Comparison of ENCODE assay signal across 24 mouse cellular contexts in the genomic region with DNA sequence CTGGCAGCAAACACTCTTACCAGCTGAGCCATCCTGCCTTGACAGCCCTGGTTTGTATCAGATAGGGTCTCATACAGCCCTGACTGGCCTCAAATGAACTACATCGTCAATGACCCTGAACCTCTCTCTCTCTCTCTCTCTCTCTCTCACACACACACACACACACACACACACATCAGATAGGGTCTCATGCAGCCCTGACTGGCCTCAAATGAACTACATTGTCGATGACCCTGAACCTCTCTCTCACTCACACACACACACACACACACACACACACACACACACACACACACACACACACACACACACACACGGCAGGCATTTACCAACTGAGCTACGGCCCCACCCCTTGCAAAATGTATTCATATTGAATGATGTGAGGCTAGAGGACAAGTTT. TPM values are rescaled to one million over a fixed set of nuclear protein-coding genes. Genes with fewer than 3 reads are reported as not detected.
DNase-seq lines count a peak whose midpoint lies in the region; ATAC-seq and TF ChIP-seq lines count a peak whose summit lies in the region.
"Had no signal": no experiment of that assay in that cellular context is flagged by ENCODE, and none has a peak within 500 bp of the region (broad histone marks: within the 10 kb centered on the region; RNA-seq: fewer than 3 reads in every experiment).

No protein-coding gene starts in this region.

- ATAC-seq in forebrain, postnatal 0 days = no peak
- ATAC-seq in kidney, embryonic 15.5 days (replicated peaks; ENCODE audit: low FRiP score) = peak; percentile 45; the same call in 1 of the 2 replicates
- ATAC-seq in midbrain, embryonic 13.5 days = 0 out of 2 replicates have a peak, but pooled peaks have one; percentile 24
- ATAC-seq in midbrain, embryonic 15.5 days (replicated peaks) = no peak
- ATAC-seq: CD4-positive, CD25-positive, alpha-beta regulatory T cell, adult 4 months had no signal

- no peak for TF ChIP-seq CTCF in forebrain, postnatal 0 days (IDR thresholded peaks at IDR 0.05; ENCODE audit: low read depth)

- 0 out of 2 replicates have a peak overlapping the region, but pooled peaks have one; percentile 57 for H3K27ac ChIP-seq in forebrain, embryonic 10.5 days
- no peak overlapping the region for H3K27ac ChIP-seq in forebrain, postnatal 0 days (ENCODE audit: low read depth, low read length)
- no peak overlapping the region for H3K27ac ChIP-seq in kidney, embryonic 15.5 days
- no peak overlapping the region for H3K27ac ChIP-seq in midbrain, embryonic 13.5 days
- H3K27ac ChIP-seq in midbrain, embryonic 15.5 days = no peak overlapping the region
- H3K27ac ChIP-seq: hindbrain, embryonic 12.5 days; limb, embryonic 13.5 days; midbrain, embryonic 12.5 days had no signal

- H3K9me3 ChIP-seq in forebrain, embryonic 10.5 days = no peaks in the 10 kb centered on the region
- no peaks in the 10 kb centered on the region for H3K9me3 ChIP-seq in forebrain, postnatal 0 days (ENCODE audit: low read length)
- no peaks in the 10 kb centered on the region for H3K9me3 ChIP-seq in kidney, embryonic 15.5 days (replicated peaks)
- H3K9me3 ChIP-seq in midbrain, embryonic 13.5 days = no peaks in the 10 kb centered on the region
- no peaks in the 10 kb centered on the region for H3K9me3 ChIP-seq in midbrain, embryonic 15.5 days
- H3K9me3 ChIP-seq: hindbrain, embryonic 12.5 days; limb, embryonic 13.5 days; midbrain, embryonic 12.5 days had no signal

- H3K9ac ChIP-seq in forebrain, postnatal 0 days = no peak overlapping the region
- H3K9ac ChIP-seq in kidney, embryonic 15.5 days = no peak overlapping the region
- H3K9ac ChIP-seq in midbrain, embryonic 13.5 days (replicated peaks) = no peak overlapping the region
- H3K9ac ChIP-seq in midbrain, embryonic 15.5 days = no peak overlapping the region
- H3K9ac ChIP-seq: limb, embryonic 13.5 days; midbrain, embryonic 12.5 days had no signal

- peaks cover 10% of the 10 kb centered on the region for H3K27me3 ChIP-seq in forebrain, embryonic 10.5 days (ENCODE audit: poor library complexity, severe bottlenecking)
- no peaks in the 10 kb centered on the region for H3K27me3 ChIP-seq in forebrain, postnatal 0 days (ENCODE audit: insufficient read depth, low read length)
- H3K27me3 ChIP-seq in kidney, embryonic 15.5 days = 0 out of 2 replicates have a peak, but pooled peaks cover under 1% of the 10 kb centered on the region
- H3K27me3 ChIP-seq in midbrain, embryonic 13.5 days = no peaks in the 10 kb centered on the region
- no peaks in the 10 kb centered on the region for H3K27me3 ChIP-seq in midbrain, embryonic 15.5 days (replicated peaks)

- peaks cover 27% of the 10 kb centered on the region for H3K36me3 ChIP-seq in forebrain, embryonic 10.5 days (replicated peaks)
- no peaks in the 10 kb centered on the region for H3K36me3 ChIP-seq in forebrain, postnatal 0 days (ENCODE audit: insufficient read depth)
- peaks cover 9% of the 10 kb centered on the region; the same call in 1 of the 2 replicates for H3K36me3 ChIP-seq in kidney, embryonic 15.5 days
- H3K36me3 ChIP-seq in midbrain, embryonic 13.5 days = no peaks in the 10 kb centered on the region; the same call in 1 of the 2 replicates
- no peaks in the 10 kb centered on the region for H3K36me3 ChIP-seq in midbrain, embryonic 15.5 days (replicated peaks)

- 85% methylated on average over 4 of the region's 4 CpGs for WGBS in forebrain, embryonic 10.5 days
- WGBS in forebrain, postnatal 0 days = 80% methylated on average over 4 of the region's 4 CpGs
- 81% methylated on average over 3 of the region's 4 CpGs for WGBS in kidney, embryonic 15.5 days
- 77% methylated on average over 4 of the region's 4 CpGs for WGBS in midbrain, embryonic 13.5 days
- 67% methylated on average over 4 of the region's 4 CpGs for WGBS in midbrain, embryonic 15.5 days

- DNase-seq in forebrain, embryonic 10.5 days (ENCODE audit: extremely low spot score, low spot score) = no peak
- no peak for DNase-seq in forebrain, postnatal 0 days
- no peak for DNase-seq in kidney, adult 8-10 months
- no peak for DNase-seq in right cerebral cortex, postnatal 4 days
- DNase-seq: adrenal gland, postnatal 14 days; gastrocnemius, postnatal 25 days; heart, adult 18-20 months; kidney, adult 18-20 months; lung, adult 18-20 months; lung, postnatal 14 days; right cerebral cortex, postnatal 14 days; thymus, adult 18-20 months; thymus, postnatal 4 days had no signal

- no peak overlapping the region for H3K4me3 ChIP-seq in forebrain, embryonic 10.5 days
- no peak overlapping the region for H3K4me3 ChIP-seq in forebrain, postnatal 0 days (ENCODE audit: low read depth, low read length)
- no peak overlapping the region for H3K4me3 ChIP-seq in kidney, embryonic 15.5 days (replicated peaks)
- H3K4me3 ChIP-seq in midbrain, embryonic 13.5 days (replicated peaks) = no peak overlapping the region
- no peak overlapping the region for H3K4me3 ChIP-seq in midbrain, embryonic 15.5 days
- H3K4me3 ChIP-seq: hindbrain, embryonic 12.5 days; limb, embryonic 13.5 days; midbrain, embryonic 12.5 days had no signal

- H3K4me2 ChIP-seq in forebrain, postnatal 0 days (ENCODE audit: low read depth) = no peak overlapping the region
- H3K4me2 ChIP-seq in kidney, embryonic 15.5 days = no peak overlapping the region
- no peak overlapping the region for H3K4me2 ChIP-seq in midbrain, embryonic 13.5 days (replicated peaks)
- no peak overlapping the region for H3K4me2 ChIP-seq in midbrain, embryonic 15.5 days
- H3K4me2 ChIP-seq: hindbrain, embryonic 12.5 days; limb, embryonic 13.5 days; midbrain, embryonic 12.5 days had no signal

- H3K4me1 ChIP-seq in forebrain, embryonic 10.5 days = peaks cover 20% of the 10 kb centered on the region
- H3K4me1 ChIP-seq in forebrain, postnatal 0 days (ENCODE audit: insufficient read depth) = no peaks in the 10 kb centered on the region
- peaks cover 27% of the 10 kb centered on the region for H3K4me1 ChIP-seq in kidney, embryonic 15.5 days
- H3K4me1 ChIP-seq in midbrain, embryonic 13.5 days (replicated peaks) = no peaks in the 10 kb centered on the region
- H3K4me1 ChIP-seq in midbrain, embryonic 15.5 days = no peaks in the 10 kb centered on the region; the same call in 1 of the 2 replicates
- H3K4me1 ChIP-seq: limb, embryonic 13.5 days had no signal

RNA-seq across cellular contexts. Expression of a gene that starts 6.9 kb away (rescaled TPM):
- polyA plus RNA-seq in forebrain, embryonic 10.5 days (2016; fragmentation: Nextera tagmentation; extraction: Ambion mirVana) = 0.18 TPM in 1 of 2 replicates, not detected in the other
- 0.24 and 0.62 TPM in 2 replicates for total RNA-seq in forebrain, postnatal 0 days (2014; rRNA removed)
- polyA plus RNA-seq in forebrain, postnatal 0 days (2015; fragmentation: Nextera tagmentation; extraction: Ambion mirVana) = 0.44 and 0.47 TPM in 2 replicates
- polyA plus RNA-seq in kidney, embryonic 15.5 days (2015; fragmentation: Nextera tagmentation; extraction: Ambion mirVana) = 0.10 TPM in 1 of 2 replicates, not detected in the other
- not detected in 2 replicates for polyA plus RNA-seq in midbrain, embryonic 13.5 days (2015; fragmentation: Nextera tagmentation; extraction: Ambion mirVana)
- polyA plus RNA-seq in midbrain, embryonic 15.5 days (2015; fragmentation: Nextera tagmentation; extraction: Ambion mirVana) = 0.08 and 0.26 TPM in 2 replicates
- total RNA-seq: gastrocnemius, postnatal 25 days had no signal
- polyA plus RNA-seq: midbrain, embryonic 12.5 days; stomach, embryonic 14.5 days had no signal

RNA-seq across cellular contexts. Expression of a gene that starts 13.4 kb away (rescaled TPM):
- 95.1 and 97.3 TPM in 2 replicates for polyA plus RNA-seq in forebrain, embryonic 10.5 days (2016; fragmentation: Nextera tagmentation; extraction: Ambion mirVana)
- 8.9 and 10.0 TPM in 2 replicates for total RNA-seq in forebrain, postnatal 0 days (2014; rRNA removed)
- 16.5 and 18.7 TPM in 2 replicates for polyA plus RNA-seq in forebrain, postnatal 0 days (2015; fragmentation: Nextera tagmentation; extraction: Ambion mirVana)
- 78.8 and 84.2 TPM in 2 replicates for polyA plus RNA-seq in kidney, embryonic 15.5 days (2015; fragmentation: Nextera tagmentation; extraction: Ambion mirVana)
- 28.6 and 30.4 TPM in 2 replicates for polyA plus RNA-seq in midbrain, embryonic 13.5 days (2015; fragmentation: Nextera tagmentation; extraction: Ambion mirVana)
- polyA plus RNA-seq in midbrain, embryonic 15.5 days (2015; fragmentation: Nextera tagmentation; extraction: Ambion mirVana) = 10.7 and 13.6 TPM in 2 replicates

RNA-seq across cellular contexts. Expression of a gene that starts 18.5 kb away (rescaled TPM):
- 0.87 and 0.95 TPM in 2 replicates for polyA plus RNA-seq in forebrain, embryonic 10.5 days (2016; fragmentation: Nextera tagmentation; extraction: Ambion mirVana)
- 4.7 and 6.3 TPM in 2 replicates for total RNA-seq in forebrain, postnatal 0 days (2014; rRNA removed)
- 1.8 and 2.7 TPM in 2 replicates for polyA plus RNA-seq in forebrain, postnatal 0 days (2015; fragmentation: Nextera tagmentation; extraction: Ambion mirVana)
- polyA plus RNA-seq in kidney, embryonic 15.5 days (2015; fragmentation: Nextera tagmentation; extraction: Ambion mirVana) = 0.44 and 0.45 TPM in 2 replicates
- 0.50 and 0.70 TPM in 2 replicates for polyA plus RNA-seq in midbrain, embryonic 13.5 days (2015; fragmentation: Nextera tagmentation; extraction: Ambion mirVana)
- polyA plus RNA-seq in midbrain, embryonic 15.5 days (2015; fragmentation: Nextera tagmentation; extraction: Ambion mirVana) = 1.1 and 1.5 TPM in 2 replicates
- total RNA-seq: gastrocnemius, postnatal 25 days; megakaryocyte, adult 5-6 weeks had no signal
- polyA plus RNA-seq: CD4-positive, CD25-positive, alpha-beta regulatory T cell, adult 4 months had no signal

RNA-seq across cellular contexts. Expression of a gene that starts 21.1 kb away (rescaled TPM):
- polyA plus RNA-seq in forebrain, embryonic 10.5 days (2016; fragmentation: Nextera tagmentation; extraction: Ambion mirVana) = 0.26 TPM in 1 of 2 replicates, not detected in the other
- 119 and 139 TPM in 2 replicates for total RNA-seq in forebrain, postnatal 0 days (2014; rRNA removed)
- 12.5 and 15.6 TPM in 2 replicates for polyA plus RNA-seq in forebrain, postnatal 0 days (2015; fragmentation: Nextera tagmentation; extraction: Ambion mirVana)
- 0.10 TPM in 1 of 2 replicates, not detected in the other for polyA plus RNA-seq in kidney, embryonic 15.5 days (2015; fragmentation: Nextera tagmentation; extraction: Ambion mirVana)
- polyA plus RNA-seq in midbrain, embryonic 13.5 days (2015; fragmentation: Nextera tagmentation; extraction: Ambion mirVana) = 9.6 and 9.7 TPM in 2 replicates
- polyA plus RNA-seq in midbrain, embryonic 15.5 days (2015; fragmentation: Nextera tagmentation; extraction: Ambion mirVana) = 22.6 and 24.0 TPM in 2 replicates
- total RNA-seq: gastrocnemius, postnatal 25 days; heart, adult 18-20 months; heart, postnatal 25 days; megakaryocyte, adult 5-6 weeks had no signal
- polyA plus RNA-seq: CD4-positive, CD25-positive, alpha-beta regulatory T cell, adult 4 months; heart, embryonic 14.5 days; limb, embryonic 13.5 days; stomach, embryonic 14.5 days had no signal

RNA-seq across cellular contexts. Expression of a gene that starts 43.6 kb away (rescaled TPM):
- polyA plus RNA-seq in forebrain, embryonic 10.5 days (2016; fragmentation: Nextera tagmentation; extraction: Ambion mirVana) = 62.1 and 62.5 TPM in 2 replicates
- total RNA-seq in forebrain, postnatal 0 days (2014; rRNA removed) = 550 and 602 TPM in 2 replicates
- 400 and 449 TPM in 2 replicates for polyA plus RNA-seq in forebrain, postnatal 0 days (2015; fragmentation: Nextera tagmentation; extraction: Ambion mirVana)
- 13.6 and 14.0 TPM in 2 replicates for polyA plus RNA-seq in kidney, embryonic 15.5 days (2015; fragmentation: Nextera tagmentation; extraction: Ambion mirVana)
- 341 and 349 TPM in 2 replicates for polyA plus RNA-seq in midbrain, embryonic 13.5 days (2015; fragmentation: Nextera tagmentation; extraction: Ambion mirVana)
- polyA plus RNA-seq in midbrain, embryonic 15.5 days (2015; fragmentation: Nextera tagmentation; extraction: Ambion mirVana) = 454 and 479 TPM in 2 replicates
- total RNA-seq: megakaryocyte, adult 5-6 weeks had no signal
- polyA plus RNA-seq: CD4-positive, CD25-positive, alpha-beta regulatory T cell, adult 4 months had no signal

Comparison
In these comparisons a context has a peak if more than half of its experiments do, and no peak if none do; other contexts are left out.
1. ATAC-seq: peak in kidney, embryonic 15.5 days (single experiment) and midbrain, embryonic 13.5 days (single experiment); none in forebrain, postnatal 0 days (single experiment) and midbrain, embryonic 15.5 days (single experiment).